Mouse (Mus musculus): ENCODE measurements at regions not wholly inside any gene's neighbourhood (a gene's known extent, or its start where the extent isn't known, plus 50 kb on each side); places are given as distances from the start of the nearest gene placed in this dataset.

DNA sequence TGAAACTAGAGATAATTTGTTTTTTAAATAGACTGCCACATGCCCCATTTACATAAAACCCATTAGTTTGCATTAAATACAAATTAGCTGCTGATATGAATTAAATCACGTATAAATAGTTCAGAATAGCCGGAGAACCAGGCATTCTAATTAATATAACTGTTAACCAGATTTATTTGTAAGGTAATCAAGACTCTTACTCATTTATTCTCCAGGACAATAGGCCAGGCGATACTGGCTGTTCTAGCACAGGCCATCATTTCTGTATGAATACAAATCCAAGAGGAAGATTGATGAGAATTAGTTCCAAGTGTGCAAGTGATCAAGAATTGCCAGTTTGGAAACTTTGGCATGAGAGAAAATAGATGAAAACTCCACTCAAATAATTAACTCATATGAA lies 746.1 kb downstream of the Efna5 start:
- TF ChIP-seq CTCF (IDR thresholded peaks at IDR 0.05; ENCODE audit: extremely low read depth, insufficient read depth, low read length) (no peak), POLR2A (IDR thresholded peaks at IDR 0.05; ENCODE audit: extremely low read depth, insufficient read depth, low read length) (no peak)
